Mouse (Mus musculus): ENCODE results near the gene Paxx.

The Paxx gene

DNA sequence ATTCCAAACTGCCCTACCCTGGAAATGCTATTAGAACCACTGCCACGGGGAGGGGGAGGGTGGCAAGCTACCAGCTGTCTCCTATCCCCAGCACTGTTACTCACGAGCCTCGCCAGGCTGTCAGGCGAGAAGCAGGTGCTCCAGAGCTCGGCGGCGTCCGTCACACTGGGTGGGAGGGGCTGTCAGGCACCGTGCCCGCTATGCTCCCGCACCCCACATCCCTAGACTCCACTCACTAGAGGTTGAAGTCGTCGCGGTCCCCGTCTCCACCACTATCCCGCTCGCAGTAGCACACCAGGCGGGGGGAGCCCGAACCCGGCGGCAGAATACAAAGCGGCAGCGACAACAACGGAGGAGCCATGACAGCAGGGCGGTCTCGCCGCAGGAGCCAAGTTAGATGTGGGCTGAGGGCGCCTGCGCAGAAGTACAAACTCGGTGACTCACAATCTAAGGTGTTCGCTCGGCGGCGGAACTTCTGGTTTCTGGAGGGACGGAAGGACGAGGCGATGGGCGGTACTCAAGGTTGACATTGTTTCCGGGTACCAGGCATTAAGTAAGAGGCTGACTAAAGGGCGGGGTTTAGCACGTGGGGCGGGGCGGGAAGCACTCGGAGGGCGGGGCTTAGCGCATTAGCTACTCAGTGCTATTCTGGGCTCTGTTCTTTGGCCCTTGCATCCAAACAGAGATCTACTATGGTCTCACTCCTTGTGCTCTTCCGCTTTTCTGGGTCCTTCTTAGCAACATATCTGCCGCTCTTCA lies at the start of gene Paxx:
Gene Paxx (minus strand): TSS at position 544 of the 759 bp plus-strand sequence.
- DNase-seq (ENCODE audit: low read depth, low spot score): peak; percentile 79

DNA sequence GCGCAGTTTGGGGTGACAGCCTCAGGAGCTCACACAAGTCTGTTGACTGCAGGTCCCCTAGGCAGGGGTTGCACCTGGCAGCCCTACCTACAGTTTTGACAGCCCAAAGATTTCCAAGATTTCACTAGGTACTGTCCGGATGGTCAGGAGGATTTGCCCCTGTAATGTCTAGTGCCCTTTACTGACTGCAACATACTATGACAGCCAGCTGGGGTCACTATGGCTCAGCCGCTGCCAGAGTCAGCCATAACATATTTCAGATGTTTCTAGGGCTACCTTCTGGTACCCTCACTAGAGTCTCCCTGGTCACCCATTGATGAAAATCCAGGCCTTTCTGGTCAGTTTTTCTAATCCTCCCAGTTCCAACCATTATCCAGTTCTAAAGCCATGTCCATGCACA lies 49.0 kb upstream of the Paxx start:
- DNase-seq (ENCODE audit: low read depth, low spot score): no peak

DNA sequence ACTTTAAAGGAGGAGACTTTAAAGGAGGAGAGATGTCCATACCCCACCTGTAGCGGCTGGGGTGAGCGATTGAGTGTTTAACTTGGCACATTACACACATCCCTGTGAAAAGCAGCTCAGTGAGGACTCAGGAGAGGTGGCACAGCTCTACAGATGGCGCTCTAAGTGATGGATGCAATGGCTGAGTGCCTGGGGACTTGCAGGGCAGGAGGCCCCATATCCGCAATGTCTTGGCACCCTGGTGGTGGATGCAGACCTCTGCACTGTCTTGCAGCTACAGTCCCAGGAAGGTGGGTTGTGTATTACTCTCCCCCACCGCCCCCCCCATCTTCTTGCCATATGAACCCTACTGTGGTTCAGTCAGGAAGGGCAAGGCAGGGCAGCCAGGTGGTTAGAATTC lies 46.1 kb upstream of the Paxx start:
- no peak for DNase-seq (ENCODE audit: low read depth, low spot score)

DNA sequence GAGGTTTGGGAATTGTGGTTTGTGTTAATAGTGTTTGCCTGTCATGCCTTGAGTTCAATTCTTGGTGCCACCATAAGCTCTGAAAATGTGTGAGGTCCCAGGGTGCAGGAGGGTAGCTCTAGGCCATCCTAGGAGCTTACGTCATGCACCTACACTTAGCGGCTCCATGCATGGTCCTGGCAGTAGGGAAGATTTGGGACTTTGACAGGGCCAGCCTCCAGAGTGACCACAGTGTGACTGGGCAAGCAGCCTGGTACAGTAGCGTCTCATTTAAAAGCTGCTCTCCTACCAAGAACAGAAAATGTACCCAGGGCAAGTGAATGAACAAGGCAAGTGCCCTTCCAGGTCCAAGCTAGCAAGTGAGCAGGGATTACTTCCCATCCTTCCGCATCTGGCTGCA lies 45.0 kb upstream of the Paxx start:
- DNase-seq (ENCODE audit: low read depth, low spot score): no peak

DNA sequence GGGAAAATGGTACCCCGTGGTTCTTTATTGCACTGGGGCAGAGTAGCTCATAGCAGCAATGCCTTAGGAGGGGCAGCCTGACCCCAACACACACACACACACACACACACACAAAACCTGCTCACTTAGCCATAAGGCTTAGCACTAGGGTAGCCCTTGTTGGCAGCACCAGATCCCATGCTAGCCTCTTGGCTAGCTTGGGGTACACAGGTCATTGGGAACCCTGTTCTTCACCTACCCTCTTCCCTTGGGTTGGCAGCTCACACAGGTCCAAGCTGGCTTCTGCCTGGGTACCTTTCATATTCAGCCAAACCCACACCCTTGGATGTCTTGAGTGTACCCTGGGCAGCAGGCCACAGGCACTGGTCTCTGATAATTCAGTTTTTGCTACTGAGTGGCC lies 44.1 kb upstream of the Paxx start:
- DNase-seq (ENCODE audit: low read depth, low spot score): no peak

DNA sequence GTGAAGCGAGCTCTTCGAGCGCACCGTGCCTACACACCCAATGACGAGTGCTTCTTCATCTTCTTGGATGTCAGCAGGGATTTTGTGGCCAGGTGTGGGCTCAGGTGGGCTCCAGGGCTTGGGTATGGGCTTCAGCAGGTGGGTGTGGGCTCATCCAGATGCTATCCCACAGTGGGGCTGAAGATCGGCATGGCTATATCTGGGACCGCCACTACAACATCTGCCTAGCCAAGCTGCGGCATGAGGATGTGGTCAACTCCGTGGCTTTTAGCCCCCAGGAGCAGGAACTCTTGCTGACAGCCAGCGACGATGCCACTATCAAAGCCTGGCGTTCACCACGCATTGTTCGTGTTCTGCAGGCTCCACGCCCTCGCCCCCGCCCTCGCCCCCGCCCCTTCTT lies 43.6 kb upstream of the Paxx start:
- DNase-seq (ENCODE audit: low read depth, low spot score): no peak

DNA sequence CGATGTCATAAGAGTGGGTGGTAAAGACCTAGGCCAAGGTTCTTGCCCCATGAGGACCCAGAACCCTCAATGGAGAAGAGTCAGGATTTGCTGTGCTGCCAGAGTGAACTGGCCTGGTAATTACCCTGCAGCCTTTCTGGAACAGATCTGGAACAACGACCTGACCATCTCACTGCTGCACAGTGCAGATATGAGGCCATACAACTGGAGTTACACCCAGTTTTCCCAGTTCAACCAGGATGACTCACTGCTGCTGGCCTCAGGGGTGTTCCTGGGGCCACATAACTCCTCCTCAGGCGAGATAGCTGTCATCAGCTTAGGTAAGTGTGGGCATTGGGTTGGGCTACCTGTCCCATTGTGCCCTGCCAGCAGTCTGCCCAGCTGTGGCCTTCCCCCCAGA lies 41.8 kb upstream of the Paxx start:
- DNase-seq (ENCODE audit: low read depth, low spot score): no peak

DNA sequence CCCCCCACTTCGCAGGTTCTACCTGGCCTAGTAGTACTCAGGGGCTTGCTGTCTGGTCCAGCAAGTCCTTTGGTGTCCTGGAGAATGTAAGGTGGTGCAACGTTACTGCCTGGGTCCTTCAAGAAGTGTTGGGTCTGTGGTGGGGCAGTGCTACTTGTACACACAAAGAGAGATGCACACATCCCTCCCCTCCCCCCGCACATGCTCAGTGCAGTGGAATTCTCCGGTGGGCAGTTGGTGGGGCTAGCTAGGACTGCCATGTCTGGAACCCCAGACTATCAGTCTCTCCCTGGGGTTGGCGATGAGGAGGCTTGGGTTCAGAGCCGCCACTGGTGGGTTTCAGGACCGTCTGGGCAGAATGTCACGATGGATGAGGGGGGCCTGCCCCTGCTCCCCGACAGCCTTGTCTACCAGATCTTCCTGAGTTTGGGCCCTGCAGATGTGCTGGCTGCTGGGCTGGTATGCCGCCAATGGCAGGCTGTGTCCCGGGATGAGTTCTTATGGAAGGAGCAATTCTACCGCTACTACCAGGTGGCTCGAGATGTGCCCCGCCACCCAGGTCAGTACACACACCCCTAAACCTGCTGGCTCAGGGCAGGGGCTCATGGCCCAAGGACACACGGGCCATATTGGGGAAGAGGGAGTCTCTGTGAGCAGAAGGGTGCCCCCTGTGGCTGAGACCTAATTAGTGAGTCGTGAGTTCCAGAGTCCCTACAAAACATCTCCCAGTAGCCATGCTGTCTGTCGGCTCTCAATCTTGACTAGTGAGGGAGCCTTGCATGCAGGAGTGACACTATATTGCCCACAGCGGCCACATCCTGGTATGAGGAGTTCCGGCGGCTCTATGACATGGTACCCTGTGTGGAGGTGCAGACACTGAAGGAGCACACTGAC lies 40.9 kb upstream of the Paxx start, which contains the start of gene C8g:
Gene C8g (minus strand): TSS at position 127 of the 894 bp plus-strand sequence.
- DNase-seq (ENCODE audit: low read depth, low spot score): no peak

DNA sequence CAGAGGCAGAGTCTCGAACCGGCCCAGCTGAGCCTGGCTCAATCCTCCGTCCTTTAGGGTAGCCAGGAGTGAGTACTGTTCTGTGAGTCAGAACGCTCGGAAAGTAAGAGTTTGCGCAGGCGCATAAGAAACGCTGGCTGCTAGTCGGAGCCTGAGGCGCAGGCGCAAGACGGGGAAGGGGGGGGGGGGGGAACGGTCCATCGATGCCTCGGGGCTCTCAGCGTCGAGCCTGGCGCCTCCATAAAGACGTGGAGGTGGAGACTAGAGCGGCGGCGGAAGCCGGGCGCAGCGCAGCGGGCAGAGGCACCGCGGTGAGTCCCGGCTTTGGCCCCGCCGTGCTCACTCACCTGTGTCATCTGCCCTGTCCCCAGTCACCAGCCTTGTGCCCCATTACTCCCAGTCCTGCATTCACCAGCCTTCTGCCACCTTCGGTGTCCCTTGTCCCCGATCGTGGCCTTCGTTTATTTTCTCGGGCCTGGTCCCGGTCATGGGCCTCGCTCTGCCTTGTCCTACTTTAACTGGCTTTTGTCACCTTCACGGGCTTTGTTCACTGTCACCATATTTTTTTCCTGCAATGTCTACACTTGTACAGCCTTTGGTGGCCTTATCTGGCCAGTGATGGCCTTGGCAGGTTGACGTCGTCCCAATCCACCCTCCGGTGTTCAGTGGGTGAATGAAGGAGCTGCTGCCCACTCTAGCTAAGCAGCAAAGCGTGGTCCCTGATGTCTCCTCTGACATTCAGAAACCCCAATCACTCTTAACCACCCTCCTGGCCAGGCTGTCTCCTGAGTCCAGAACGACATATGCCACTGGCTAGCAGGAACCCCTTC lies 39.9 kb upstream of the Paxx start, which contains the start of gene Fbxw5:
Gene Fbxw5 (plus strand): TSS at position 175 of the 830 bp plus-strand sequence.
- peak; percentile 94 for DNase-seq (ENCODE audit: low read depth, low spot score)

DNA sequence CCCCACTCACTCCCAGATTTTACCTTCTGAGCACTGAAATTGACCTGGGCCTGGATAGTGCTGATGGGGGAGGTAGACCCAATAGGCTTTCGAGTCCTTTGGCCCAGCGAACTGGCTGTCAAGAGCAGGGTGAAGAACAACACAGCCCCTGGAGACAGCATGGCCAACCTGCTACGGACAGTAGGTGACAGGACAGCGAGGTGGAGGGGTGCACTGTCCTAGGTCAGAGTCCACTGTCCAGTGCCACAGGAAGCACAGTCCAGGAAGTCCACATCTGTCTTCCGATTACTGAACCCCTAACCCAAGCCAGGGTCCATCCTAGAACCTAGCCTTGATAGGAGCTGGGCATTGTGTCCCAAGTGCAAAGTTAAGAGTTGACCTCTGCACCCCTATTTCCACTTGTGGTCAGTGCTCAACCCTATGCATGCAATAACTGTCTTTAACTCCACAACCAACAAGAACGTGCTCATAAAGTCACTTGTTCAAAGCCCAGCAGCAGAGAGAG lies 39.2 kb upstream of the Paxx start:
- no peak for DNase-seq (ENCODE audit: low read depth, low spot score)

DNA sequence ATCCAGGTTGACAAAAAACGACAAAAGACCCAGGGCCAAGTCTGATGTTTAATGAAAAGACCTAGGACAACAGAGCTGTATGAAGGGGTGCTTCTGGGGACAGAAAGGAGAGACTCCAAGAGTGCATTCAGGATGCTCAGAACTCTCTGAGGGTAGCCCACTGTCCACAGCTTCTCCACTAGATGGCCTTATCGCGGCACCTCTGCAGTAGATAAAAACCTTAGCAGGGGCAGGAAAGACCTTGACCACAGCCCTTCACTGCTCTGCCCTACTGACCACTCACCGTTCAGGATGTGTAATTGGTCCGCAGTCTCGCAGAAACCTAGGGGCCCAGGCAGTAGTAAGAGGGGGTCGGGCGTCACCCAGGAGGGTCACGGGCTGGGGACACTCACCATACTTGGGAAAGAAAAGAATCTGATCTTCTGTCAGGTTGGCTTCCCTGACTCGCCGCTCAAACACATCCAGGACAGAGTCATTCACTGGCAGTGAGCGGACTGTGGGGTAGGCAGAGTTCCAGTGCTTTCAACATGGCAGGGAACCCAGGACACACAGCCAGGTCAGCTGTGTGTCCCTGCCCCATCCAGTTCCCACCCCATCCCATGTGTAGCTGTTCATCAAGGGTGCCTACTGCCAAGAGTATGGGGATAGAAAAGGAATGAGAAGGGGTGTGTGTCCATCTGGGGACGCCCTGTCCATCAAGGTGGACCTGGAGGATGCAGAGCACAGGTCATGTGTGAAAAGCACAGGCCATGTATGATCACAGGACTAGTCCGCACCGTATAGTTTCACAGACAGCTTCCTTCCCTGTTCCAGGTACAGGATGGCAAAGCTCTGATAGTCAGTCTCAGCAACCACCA lies 38.0 kb upstream of the Paxx start:
- no peak for DNase-seq (ENCODE audit: low read depth, low spot score)

DNA sequence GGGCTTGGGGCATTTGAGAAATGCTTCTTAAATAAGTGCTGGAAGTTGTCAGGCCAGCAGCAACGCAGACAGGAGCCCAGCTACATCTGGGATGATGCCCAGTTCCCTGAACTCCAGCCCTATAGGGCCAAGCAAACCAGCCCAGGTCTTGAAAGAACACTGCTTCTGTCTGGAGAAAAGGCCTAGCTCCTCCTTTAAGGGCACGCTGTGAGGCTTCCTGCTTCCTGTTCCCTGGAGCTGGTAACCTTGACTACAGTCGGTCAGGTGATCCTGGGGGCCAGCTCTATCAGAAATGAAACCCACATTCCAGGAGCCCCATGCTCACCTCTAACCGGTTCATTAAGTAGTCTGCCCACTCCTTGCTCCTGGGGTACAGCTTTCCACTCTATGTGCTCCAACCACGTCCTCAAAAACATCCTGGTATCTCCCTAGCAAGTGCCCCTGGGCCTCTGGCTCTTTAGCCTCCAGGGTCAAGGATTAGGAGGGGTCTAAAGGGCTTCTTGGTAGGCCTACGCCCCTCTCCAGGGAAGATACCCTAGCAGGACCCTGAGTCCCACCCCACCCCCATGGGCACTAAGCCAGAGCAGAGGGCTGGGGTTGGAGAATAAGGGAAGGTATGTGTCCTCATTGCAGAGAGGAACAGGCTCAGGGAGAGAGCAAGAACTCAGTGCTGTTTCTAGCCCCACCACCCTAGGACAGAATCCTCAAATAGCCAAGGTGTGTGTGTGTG lies 37.1 kb upstream of the Paxx start:
- no peak for DNase-seq (ENCODE audit: low read depth, low spot score)

DNA sequence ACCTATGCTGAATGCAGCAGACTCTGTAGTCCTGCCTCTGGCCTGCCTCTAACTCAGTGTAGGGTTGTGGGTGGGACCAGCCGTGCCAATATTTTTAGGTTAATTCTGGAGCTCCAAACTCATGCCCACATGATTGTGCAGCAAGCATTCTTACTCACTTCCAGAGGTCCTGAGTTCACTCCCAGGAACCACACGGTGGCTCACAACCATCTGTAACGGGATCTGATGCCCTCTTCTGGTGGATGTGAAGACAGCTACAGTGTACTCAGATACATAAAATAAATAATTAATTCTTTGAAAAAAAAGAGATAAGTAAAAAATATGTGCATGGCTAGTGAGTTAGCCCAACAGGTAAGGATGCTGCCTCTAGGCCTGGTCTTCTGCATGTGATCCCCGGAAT lies 35.6 kb upstream of the Paxx start:
- DNase-seq (ENCODE audit: low read depth, low spot score): peak; percentile 36

DNA sequence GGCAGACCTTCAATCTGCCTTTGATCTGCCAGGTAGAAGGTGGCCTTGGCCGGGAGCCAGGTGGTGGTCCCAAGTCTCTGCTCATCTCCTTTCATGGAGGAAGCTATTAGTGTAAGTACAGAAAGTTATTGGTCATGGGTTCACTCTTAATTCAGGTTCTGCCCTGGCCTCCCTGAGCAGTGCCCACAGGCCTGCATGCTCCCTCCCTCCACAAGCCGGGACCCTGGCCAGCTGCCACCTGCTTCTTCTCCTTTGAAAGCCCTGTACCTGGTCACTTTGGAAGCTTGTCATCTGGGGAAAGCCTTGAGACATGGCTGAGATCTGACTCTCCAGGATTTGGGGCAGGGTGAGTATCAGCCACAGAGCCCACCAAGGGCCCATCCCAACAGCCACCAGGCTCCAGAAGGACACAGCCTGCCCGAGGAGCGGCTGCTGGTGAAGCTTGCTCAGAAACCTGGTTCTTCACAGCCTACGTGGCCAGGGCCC lies 32.6 kb upstream of the Paxx start, which contains the start of gene Lcn12:
Gene Lcn12 (minus strand): TSS at position 436 of the 486 bp plus-strand sequence.
- no peak for DNase-seq (ENCODE audit: low read depth, low spot score)

DNA sequence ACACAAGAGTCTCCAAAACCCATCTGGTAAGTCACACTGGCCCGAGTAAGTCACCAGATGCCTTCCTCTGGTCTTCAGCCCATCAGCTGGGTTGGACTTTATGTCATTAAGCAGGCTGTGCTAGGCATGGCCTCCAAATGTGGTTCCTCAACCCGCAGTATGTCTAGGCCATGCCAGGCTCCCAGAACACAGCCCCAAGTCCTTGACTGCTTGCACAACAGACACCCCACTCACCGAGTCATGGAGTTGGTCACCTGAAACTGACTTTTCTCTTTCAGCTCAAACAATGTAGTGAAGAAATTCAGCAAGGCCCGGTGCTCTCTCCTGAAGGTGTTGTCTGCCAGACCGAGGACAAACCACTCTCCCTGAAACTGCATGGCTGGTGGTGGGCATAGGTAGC lies 32.1 kb upstream of the Paxx start:
- no peak for DNase-seq (ENCODE audit: low read depth, low spot score)

DNA sequence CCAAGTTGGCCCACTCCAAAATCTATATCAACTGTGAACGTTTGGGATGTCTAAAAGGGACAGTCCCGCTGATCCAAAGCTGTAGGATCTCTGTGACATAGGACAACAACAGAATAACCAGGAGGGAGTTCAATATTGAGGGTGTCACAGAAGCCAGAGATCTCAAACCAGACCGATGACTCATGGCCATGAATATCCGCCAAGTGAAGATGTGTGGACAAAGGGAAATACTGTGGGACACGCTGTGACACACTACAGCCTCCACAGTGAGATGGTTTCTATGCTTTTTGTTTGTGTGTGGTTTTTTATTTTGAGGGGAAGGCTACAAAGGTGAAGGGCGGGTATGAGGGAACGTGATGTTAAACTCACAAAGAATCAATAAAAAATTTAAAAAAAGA lies 27.8 kb upstream of the Paxx start:
- no peak for DNase-seq (ENCODE audit: low read depth, low spot score)

DNA sequence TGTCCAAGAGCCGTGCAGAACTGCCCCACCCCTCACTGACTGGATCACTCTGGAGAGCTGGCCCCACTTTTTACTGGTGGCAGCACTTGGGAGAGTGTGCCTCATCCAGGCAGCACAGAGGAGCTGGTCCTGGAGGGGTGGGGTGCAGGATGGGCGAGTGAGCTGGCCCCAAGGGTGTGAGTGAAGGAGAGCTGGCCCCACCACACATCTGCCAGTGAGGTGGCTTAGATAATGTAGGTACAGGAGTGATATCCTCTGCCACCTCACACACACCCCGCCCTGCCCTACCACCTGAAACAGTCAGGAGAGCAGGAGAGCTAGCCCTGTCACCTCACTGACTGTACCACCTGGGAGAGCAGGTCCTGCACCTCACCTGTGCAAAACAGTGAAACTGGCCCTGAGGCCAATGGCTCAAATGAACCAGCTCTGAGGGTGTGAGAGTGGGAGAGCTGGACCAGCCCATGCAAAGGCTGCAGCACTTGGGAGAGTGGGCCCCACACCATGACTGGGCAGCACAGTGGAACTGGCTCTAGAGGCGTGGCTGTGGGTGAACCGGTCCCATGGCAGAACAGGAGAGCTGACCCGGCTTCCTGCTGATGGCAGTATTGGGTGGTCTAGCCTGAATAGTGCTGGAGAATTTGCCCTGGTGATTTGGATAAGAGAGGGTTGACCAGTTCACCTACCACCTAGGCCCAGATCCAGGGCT lies 27.2 kb upstream of the Paxx start:
- no peak for DNase-seq (ENCODE audit: low read depth, low spot score)

DNA sequence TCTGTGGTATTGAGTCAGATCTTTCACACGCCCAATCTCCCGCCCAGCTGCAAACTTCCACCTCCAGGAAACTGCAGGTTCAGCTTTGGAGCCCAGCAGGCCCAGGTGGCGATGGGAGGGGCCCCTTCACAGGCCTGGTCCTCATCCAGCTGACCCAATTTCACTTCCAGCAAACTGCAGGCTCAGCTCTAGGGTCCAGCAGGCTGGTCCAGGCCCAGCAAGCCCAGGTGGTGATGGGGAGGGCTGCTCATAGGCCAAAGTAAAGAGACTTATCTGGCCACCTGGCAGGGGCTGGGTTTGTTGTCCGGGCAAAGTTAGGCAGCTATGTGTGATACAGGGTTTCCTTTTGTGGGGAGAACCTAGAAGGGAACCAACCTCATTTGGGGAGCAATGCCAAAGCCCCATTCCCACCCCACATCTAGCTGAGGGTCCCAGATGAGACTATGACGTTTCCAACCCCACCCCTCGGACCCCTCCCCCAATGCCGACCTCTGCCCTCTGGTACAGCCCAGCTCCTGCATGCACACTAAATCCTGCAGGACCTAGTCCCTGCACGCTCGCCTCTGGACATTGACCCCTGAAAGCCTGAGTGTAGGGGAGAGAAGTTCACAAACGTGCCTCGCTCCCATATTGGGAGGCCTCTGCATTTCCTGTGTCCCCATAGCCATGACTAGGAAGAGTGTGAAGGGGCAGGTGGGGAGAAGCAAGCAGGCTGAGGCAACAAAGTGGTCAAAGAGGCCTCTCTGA lies 24.2 kb upstream of the Paxx start:
- DNase-seq (ENCODE audit: low read depth, low spot score): peak; percentile 32

Data from retina, postnatal 7 days (tissue).